Mouse (Mus musculus) retina, embryonic 14.5 days (tissue): Measurements from ENCODE around the gene Htr3b.

ENCODE experiments used
- DNase-seq: peaks from one replicate; pipeline ENCODE4 v3.0.0-alpha.2; 2015; ENCODE audit warnings: low spot score

The Htr3b gene

GRCm38 (mm10) chr9:48916011-48916788 lies 48.6 kb downstream of the Htr3b start:
- peak; percentile 8 for DNase-seq

DNA sequence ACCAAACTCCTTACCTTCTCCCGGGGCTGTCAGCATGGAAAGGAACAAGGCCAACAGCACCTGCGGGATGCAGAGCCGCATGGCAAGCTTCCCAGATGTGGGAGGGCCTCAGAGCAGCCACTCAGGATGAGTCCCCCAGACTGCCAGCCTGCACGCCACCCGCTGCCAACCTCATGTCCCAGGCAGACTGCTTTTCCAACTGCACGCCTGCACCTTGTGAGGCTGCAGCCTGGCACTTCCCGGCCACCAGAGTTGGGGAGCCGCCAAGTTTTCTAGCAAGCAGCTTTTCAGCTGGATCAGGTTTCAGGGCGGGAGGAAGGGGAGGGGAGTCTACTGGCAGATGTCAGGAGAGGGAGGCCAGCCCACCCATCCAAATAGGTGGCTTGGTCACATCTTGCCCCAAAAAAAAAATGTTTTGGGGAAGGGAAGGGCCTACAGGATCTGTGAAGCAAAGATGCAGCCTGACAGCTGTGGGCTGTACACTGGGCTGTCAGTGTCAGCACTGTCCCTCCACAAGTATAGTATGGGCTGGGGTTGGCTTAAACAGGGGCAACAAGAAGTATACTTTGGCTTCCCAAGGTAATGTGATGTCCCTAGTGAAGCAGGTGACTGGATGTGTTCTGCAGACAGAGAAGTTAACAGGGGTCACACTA lies 53.8 kb downstream of the Htr3b start, which contains the start of gene Htr3a:
Gene Htr3a (minus strand): TSS at position 215 of the 653 bp plus-strand sequence.
- DNase-seq, result peak; percentile 29

GRCm38 (mm10) chr9:48904421-48904820 lies 60.4 kb downstream of the Htr3b start:
- no peak for DNase-seq

- DNase-seq, result no peak
Measured at GRCm38 (mm10) chr9:48903766-48904165, 61.0 kb downstream of the Htr3b start.

- peak; percentile 78 for DNase-seq
Measured at GRCm38 (mm10) chr9:48898551-48898950, 66.2 kb downstream of the Htr3b start.

DNA sequence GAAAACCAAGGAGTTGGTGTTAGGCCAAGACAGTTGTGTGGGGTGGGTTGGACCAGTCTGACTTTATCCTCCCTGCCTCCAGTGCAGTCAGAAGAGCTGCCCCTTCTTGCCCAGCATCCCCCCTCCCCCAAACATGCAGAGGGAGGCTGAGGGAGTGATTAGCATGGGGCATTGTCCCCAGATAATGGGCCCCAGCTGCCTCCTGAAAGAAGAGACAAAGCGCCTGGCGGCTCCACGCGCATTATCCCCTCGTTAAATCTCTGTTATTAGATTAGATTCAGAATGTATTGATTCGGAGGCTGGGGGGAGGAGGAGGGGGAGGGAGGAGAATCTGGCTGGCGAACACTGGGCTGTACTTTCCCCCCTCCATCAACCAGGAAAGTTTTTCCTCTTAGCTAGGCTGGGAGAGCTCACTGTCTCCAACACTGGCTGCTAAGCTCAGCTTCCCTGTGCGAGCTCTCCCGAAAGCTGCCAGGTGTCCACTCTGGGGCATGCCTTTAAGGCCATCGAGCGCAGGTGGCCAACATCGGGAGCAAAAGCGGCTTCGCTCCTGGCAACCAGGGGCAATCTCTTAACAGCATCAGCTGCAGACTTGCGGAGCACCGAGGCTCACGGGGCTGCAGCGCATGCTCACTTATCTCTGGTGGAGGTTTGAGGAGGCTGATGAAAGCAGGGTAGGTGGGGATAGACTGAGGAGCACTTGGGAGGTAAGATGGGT lies 68.8 kb downstream of the Htr3b start:
- DNase-seq, result peak; percentile 80

DNA sequence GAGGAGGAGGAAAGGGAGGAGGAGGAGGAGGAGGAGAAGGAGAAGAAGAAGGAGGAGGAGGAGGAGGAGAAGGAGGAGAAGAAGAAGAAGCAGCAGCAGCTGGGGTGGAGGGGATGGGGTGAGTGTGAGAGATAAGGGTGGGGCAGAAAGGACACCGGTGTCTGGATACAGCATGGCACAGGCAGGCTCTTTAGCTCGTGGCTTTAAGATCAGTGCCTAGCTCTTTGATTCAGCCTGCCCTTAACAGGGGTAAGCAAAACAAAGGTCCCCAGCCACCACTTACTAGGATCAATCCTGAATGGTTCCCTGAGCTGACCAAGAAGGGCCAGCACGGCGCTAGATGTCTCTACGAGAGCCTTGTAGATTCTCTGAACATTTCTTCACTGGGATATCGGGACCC lies 70.0 kb downstream of the Htr3b start:
- DNase-seq, result peak; percentile 15

- peak; percentile 92 for DNase-seq
Measured at GRCm38 (mm10) chr9:48893986-48894385, 70.8 kb downstream of the Htr3b start.

DNA sequence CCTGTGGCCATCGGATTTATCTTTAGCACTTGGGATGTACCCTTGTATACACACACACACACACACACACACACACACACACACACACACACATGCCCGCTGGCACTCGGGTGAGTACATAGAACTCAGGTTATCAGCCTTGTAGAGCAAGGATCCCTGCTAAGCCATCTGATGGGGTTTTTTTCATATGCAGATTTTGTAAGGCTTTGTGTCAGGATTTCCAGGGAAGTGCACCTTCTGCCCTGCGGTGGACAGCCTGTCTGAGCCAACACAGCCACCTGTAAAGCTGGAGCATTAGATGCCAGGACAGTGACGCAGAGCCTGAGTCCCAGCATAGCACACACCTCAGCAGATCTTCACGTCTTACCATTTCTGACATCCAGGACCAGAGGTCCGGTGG lies 75.7 kb downstream of the Htr3b start:
- no peak for DNase-seq
